Mouse (Mus musculus) hindbrain, embryonic 13.5 days (tissue): ENCODE data around the gene 1700025G04Rik. TPM values are rescaled to one million over a fixed set of nuclear protein-coding genes. Genes with fewer than 3 reads are reported as not detected.
A peak's percentile ranks its signal among the peaks of the same experiment; 100 is the strongest.

Experiments
- ATAC-seq: fragments of 200-750 bp; cut with Nextera tagmentation; 2 replicates; pipeline ENCODE4 v1.8.0; 2017; ENCODE audit warnings: moderate TSS enrichment; ENCODE audit not compliant: low FRiP score
- H3K27ac ChIP-seq: fragments of 300-500 bp; sonication (generic); 2 replicates; pipeline ENCODE4 v1.5.1; 2015; ENCODE audit warnings: inconsistent platforms, mild to moderate bottlenecking, moderate library complexity
- H3K27me3 ChIP-seq: fragments of 300-500 bp; sonication (generic); 2 replicates; pipeline ENCODE4 v1.6.1; 2015; ENCODE audit warnings: mild to moderate bottlenecking, inconsistent platforms
- H3K36me3 ChIP-seq: fragments of 300-500 bp; sonication (generic); 2 replicates; pipeline ENCODE4 v1.6.1; 2015; ENCODE audit warnings: mild to moderate bottlenecking, inconsistent platforms
- H3K4me1 ChIP-seq: fragments of 300-500 bp; sonication (generic); replicated peaks from 2 replicates; pipeline ENCODE4 v1.6.1; 2015; ENCODE audit warnings: inconsistent platforms
- H3K4me2 ChIP-seq: fragments of 300-500 bp; sonication (generic); 2 replicates; pipeline ENCODE4 v1.6.1; 2015; ENCODE audit warnings: inconsistent platforms, mild to moderate bottlenecking, moderate library complexity
- H3K4me3 ChIP-seq: fragments of 300-500 bp; sonication (generic); 2 replicates; pipeline ENCODE4 v1.5.1; 2015; ENCODE audit warnings: mild to moderate bottlenecking, inconsistent platforms
- H3K9ac ChIP-seq: fragments of 300-500 bp; sonication (generic); 2 replicates; pipeline ENCODE4 v1.6.1; 2015; ENCODE audit warnings: mild to moderate bottlenecking, inconsistent platforms
- H3K9me3 ChIP-seq: fragments of 300-500 bp; sonication (generic); 2 replicates; pipeline ENCODE4 v1.6.1; 2016; ENCODE audit warnings: inconsistent platforms
- WGBS: fragments of 180-500 bp; shearing (Covaris S2); methylation state at CpG from one replicate; pipeline ENCODE4 v1.1.7; 2015; 5-methylcytosine and 5-hydroxymethylcytosine counted together
- polyA plus RNA-seq: library from polyadenylated mRNA; unstranded; fragments of >200 nt; fragmentation: Nextera tagmentation; extraction: Ambion mirVana; gene quantifications from 2 replicates; pipeline ENCODE4 v1.2.1, GENCODE M21; 2015

1700025G04Rik gene
- polyA plus RNA-seq, 1 experiment from 2014 or later, result 41.0 TPM

DNA sequence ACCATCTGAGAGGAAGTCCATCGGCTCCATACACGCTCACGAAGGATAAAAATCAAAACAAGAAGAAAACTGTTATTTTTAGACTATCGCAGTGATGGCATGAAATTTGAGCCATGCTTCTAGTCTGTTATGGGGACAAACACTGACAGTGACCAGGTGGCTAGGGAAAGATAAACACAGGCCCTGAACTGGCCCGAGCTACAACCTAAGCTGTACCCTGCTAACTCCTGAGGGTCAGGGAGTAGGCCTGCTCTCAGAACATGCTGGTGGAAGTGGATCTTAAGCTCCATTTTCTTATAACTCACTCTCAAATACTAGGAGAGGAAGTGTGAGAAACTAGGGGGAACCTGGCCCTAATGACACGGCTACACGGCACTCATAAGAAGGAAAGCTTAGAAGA lies 126.7 kb downstream of the 1700025G04Rik start:
- WGBS, result 87% methylated on average over 7 of the region's 7 CpGs
- no peak overlapping the region for H3K4me2 ChIP-seq

DNA sequence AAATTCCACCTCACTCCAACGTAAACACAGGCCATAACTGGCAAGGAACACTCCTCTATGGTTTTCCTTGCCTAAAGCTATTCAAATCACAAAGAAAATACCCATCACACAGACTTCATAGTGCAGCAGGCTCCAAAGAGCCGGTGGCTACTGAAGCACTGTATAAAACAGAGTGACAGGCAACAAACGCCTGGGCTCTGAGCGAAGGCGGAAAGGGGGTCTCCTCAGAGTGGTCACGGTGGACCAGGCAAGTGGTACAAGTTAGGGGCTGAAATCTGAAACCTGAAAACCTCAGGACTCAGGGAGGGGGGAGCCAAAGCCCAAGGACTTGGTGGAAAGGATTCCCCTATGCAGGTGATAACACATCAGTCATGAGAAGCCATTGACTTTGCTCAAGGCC lies 127.8 kb downstream of the 1700025G04Rik start:
- no peaks in the 10 kb centered on the region for H3K27me3 ChIP-seq
- H3K4me2 ChIP-seq, result no peak overlapping the region
- H3K9ac ChIP-seq, result no peak overlapping the region
- no peak overlapping the region for H3K4me3 ChIP-seq
- H3K9me3 ChIP-seq, result no peaks in the 10 kb centered on the region
- H3K36me3 ChIP-seq, result 0 out of 2 replicates have a peak, but pooled peaks cover 2% of the 10 kb centered on the region
- H3K27ac ChIP-seq, result 0 out of 2 replicates have a peak overlapping the region, but pooled peaks have one; percentile 35
- WGBS, result 63% methylated on average over 6 of the region's 6 CpGs
- ATAC-seq, result no peak
- H3K4me1 ChIP-seq, result peaks cover 32% of the 10 kb centered on the region

More for the DNA sequence above, 126.7 kb downstream of the 1700025G04Rik start:
- no peaks in the 10 kb centered on the region for H3K9me3 ChIP-seq
- ATAC-seq, result no peak
- 0 out of 2 replicates have a peak, but pooled peaks cover 2% of the 10 kb centered on the region for H3K36me3 ChIP-seq
- H3K4me1 ChIP-seq, result peaks cover 24% of the 10 kb centered on the region
- H3K9ac ChIP-seq, result no peak overlapping the region
- H3K27ac ChIP-seq, result no peak overlapping the region
- H3K27me3 ChIP-seq, result no peaks in the 10 kb centered on the region
- H3K4me3 ChIP-seq, result no peak overlapping the region

DNA sequence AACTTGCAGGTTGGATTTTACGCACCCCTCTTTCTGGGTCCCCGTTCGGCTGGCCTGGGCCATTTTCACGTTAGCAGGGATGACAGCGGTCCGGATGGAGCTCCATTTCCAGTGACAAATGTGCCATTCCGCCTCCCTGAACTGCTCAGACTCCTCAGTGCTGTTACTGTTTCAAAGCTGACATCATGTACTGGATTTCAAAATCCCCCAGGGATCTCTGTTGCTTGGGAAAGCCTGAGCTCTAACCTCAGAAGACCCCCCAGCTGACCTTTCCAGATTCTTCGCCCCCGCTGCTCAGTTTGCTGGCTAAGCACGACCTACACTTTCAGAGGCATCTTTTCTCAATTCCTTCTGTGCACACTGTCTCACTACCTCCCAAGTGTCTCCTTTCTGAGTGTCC lies 128.7 kb downstream of the 1700025G04Rik start:
- 0 out of 2 replicates have a peak, but pooled peaks cover 2% of the 10 kb centered on the region for H3K36me3 ChIP-seq
- ATAC-seq, result no peak
- peaks cover 33% of the 10 kb centered on the region for H3K4me1 ChIP-seq
- H3K4me3 ChIP-seq, result no peak overlapping the region
- H3K27ac ChIP-seq, result peak overlapping the region; percentile 35; the same call in 1 of the 2 replicates
- no peaks in the 10 kb centered on the region for H3K9me3 ChIP-seq
- no peak overlapping the region for H3K9ac ChIP-seq
- H3K27me3 ChIP-seq, result no peaks in the 10 kb centered on the region
- no peak overlapping the region for H3K4me2 ChIP-seq
- WGBS, result 78% methylated on average over 10 of the region's 10 CpGs

DNA sequence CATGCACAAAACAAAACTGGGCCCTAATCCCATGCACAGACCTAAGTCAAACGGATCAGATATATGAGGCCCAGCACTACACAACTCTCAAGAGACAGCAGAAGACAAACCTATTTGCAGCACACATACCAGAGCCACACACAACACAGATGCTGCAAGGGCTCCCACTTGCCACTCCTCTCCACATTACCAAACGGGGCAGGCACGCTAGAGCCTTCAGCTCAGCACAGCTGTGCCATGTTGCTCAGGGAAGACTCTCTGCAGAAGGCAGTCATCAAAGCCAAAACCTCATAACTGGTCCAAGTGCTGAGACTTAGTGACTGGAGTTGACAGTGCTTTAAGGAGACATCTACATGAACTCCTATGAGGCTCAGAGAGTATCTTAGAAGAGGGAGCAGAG lies 130.9 kb downstream of the 1700025G04Rik start:
- Histone ChIP-seq H3K27me3 (no peaks in the 10 kb centered on the region), H3K4me1 (peaks cover 44% of the 10 kb centered on the region), H3K36me3 (0 out of 2 replicates have a peak, but pooled peaks cover under 1% of the 10 kb centered on the region), H3K4me2 (no peak overlapping the region), H3K9me3 (no peaks in the 10 kb centered on the region), H3K4me3 (no peak overlapping the region), H3K27ac (no peak overlapping the region), H3K9ac (no peak overlapping the region)
- WGBS, result 43% methylated on average over 3 of the region's 3 CpGs
- no peak for ATAC-seq

DNA sequence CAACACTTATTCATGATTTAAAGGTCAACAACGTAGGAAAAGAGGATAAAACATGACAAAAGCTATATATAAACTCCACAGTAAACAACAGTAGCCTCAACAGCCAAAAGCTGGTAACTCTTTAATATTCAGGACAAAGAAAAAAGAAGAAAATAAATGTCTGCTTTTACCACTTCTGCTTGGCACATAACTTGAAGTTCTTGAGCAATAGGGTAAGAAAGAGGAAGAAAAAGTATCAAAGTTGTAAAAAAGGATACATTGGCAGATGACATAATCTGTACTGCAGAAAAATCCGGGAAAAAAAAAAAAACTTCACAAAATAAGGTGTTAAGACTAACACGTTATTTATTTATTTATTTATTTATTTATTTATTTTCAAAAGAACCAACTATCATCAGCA lies 131.5 kb downstream of the 1700025G04Rik start:
- no peak overlapping the region for H3K4me3 ChIP-seq
- no peaks in the 10 kb centered on the region for H3K27me3 ChIP-seq
- WGBS, result 86% methylated on average over 3 of the region's 3 CpGs
- peaks cover 48% of the 10 kb centered on the region for H3K4me1 ChIP-seq
- no peak for ATAC-seq
- H3K27ac ChIP-seq, result no peak overlapping the region
- no peaks in the 10 kb centered on the region for H3K36me3 ChIP-seq
- no peaks in the 10 kb centered on the region for H3K9me3 ChIP-seq
- H3K4me2 ChIP-seq, result no peak overlapping the region
- no peak overlapping the region for H3K9ac ChIP-seq

DNA sequence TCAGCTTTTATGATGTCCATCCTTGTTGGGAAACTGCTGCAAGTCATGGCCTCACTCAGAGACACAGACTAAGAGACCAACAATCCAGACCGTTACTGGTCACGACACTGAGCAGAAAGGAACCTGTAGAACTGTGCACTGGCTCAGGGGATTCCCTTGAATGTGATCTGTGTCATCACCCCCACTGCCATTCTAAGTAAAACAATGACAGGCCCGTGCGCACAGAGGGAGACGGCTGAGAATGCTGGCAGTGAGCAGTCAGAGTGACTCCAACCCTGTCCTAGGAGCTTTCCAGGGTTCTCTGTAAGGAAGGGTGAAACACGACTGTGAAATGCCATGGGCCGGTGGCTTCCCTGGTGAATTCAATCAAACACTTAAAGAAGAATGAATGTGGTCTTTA lies 132.3 kb downstream of the 1700025G04Rik start:
- no peak for ATAC-seq
- H3K36me3 ChIP-seq, result no peaks in the 10 kb centered on the region
- no peak overlapping the region for H3K4me3 ChIP-seq
- peaks cover 56% of the 10 kb centered on the region for H3K4me1 ChIP-seq
- no peaks in the 10 kb centered on the region for H3K27me3 ChIP-seq
- no peak overlapping the region for H3K4me2 ChIP-seq
- no peak overlapping the region for H3K27ac ChIP-seq
- 17% methylated on average over 7 of the region's 7 CpGs for WGBS
- no peaks in the 10 kb centered on the region for H3K9me3 ChIP-seq
- H3K9ac ChIP-seq, result no peak overlapping the region

DNA sequence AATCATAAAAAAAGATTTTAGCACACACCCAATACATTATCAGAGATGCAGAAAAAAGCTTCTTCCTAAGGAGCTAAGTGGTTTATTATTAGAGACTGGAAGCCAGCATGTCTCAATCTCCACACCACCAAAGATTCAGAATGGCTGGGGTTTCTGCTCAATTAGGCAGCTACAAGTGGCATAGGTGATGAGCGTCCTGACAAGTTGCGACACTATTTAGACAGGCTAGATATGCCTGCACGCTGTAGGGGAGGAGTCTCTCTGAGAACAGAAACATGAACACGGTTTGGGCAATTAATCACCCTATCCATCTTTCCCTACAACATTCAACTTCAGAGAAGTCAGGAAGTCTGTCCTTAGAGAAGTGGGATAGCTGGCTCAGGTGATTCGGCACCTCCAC lies 134.1 kb downstream of the 1700025G04Rik start:
- H3K4me1 ChIP-seq, result peaks cover 41% of the 10 kb centered on the region
- no peak for ATAC-seq
- no peak overlapping the region for H3K27ac ChIP-seq
- H3K36me3 ChIP-seq, result no peaks in the 10 kb centered on the region
- WGBS, result 64% methylated on average over 5 of the region's 5 CpGs
- H3K9ac ChIP-seq, result no peak overlapping the region
- no peak overlapping the region for H3K4me2 ChIP-seq
- no peaks in the 10 kb centered on the region for H3K27me3 ChIP-seq
- no peak overlapping the region for H3K4me3 ChIP-seq
- H3K9me3 ChIP-seq, result no peaks in the 10 kb centered on the region

DNA sequence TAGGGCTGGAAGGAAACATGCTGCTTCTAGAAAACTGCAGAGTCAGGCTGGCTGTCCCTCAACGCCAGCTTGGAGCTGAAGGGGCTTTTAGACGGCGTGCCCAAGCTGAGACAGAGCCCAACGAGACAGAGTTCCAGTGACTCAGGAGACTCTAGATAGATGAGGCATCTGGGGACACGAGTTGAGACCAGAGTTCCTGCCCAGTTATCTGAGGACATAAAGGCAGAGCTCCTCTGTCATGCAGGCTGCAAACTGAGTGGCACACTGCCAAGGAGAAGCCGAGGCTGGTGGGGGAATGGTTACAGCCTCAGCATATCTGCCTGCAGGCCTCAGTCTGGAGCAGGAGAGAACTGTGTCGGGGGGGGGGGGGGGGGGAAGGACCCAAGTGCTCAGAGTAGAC lies 136.4 kb downstream of the 1700025G04Rik start:
- H3K9ac ChIP-seq, result no peak overlapping the region
- H3K9me3 ChIP-seq, result no peaks in the 10 kb centered on the region
- no peaks in the 10 kb centered on the region for H3K36me3 ChIP-seq
- WGBS, result 17% methylated on average over 7 of the region's 7 CpGs
- no peaks in the 10 kb centered on the region for H3K27me3 ChIP-seq
- H3K4me3 ChIP-seq, result no peak overlapping the region
- peak overlapping the region; percentile 66 for H3K27ac ChIP-seq
- H3K4me1 ChIP-seq, result peaks cover 43% of the 10 kb centered on the region
- no peak overlapping the region for H3K4me2 ChIP-seq
- ATAC-seq, result peak; percentile 67; the same call in 1 of the 2 replicates

DNA sequence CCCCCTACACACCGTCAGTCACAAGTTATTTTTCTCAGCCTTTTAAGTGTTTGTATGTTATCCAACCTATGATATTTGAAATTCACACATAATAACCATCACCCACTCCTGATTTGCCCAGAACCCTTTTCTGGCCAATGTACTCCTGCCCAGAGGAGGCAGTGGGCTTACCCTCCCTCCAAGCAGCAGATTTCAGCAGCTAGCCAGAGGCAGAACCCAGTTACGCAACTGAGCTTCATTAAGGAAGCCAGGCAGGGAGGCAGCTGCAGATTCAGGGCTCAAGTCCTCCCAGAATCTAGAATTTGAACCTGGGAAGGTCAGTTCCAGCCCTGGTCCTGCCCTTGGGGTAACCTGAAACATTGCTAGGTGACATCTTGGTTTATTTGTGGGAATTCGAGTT lies 141.9 kb downstream of the 1700025G04Rik start:
- no peak for ATAC-seq
- Histone ChIP-seq H3K4me1 (peaks cover 63% of the 10 kb centered on the region), H3K27ac (peak overlapping the region; percentile 42; the same call in 1 of the 2 replicates)

DNA sequence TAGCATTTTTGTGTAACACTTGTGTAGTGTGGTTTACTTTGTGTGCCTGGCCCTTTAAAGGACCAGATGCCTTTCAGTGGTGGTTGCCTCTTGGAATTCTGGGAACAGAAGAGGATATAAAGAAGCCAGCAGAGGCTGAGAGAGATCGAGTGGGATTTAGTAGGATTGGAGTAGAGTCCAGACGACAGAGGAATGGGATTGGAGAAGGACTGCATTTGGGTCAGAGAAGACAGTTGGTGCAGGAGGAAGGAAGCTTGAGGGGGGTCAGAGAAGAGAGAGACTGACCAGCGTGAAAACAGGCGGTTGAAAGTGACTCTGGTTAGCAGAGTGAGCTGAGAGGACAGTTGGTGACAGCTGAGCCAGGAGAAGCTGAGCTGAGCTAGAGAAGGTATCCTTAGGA lies 142.4 kb downstream of the 1700025G04Rik start:
- no peak overlapping the region for H3K27ac ChIP-seq
- no peaks in the 10 kb centered on the region for H3K9me3 ChIP-seq
- H3K9ac ChIP-seq, result no peak overlapping the region
- no peak overlapping the region for H3K4me3 ChIP-seq
- ATAC-seq, result no peak
- H3K27me3 ChIP-seq, result no peaks in the 10 kb centered on the region
- H3K4me2 ChIP-seq, result peak overlapping the region; percentile 15; the same call in 1 of the 2 replicates
- H3K4me1 ChIP-seq, result peaks cover 60% of the 10 kb centered on the region
- WGBS, result 37% methylated on average over 4 of the region's 4 CpGs
- no peaks in the 10 kb centered on the region for H3K36me3 ChIP-seq

More for the DNA sequence above, 141.9 kb downstream of the 1700025G04Rik start:
- no peak overlapping the region for H3K4me2 ChIP-seq
- no peaks in the 10 kb centered on the region for H3K36me3 ChIP-seq
- no peaks in the 10 kb centered on the region for H3K27me3 ChIP-seq
- no peaks in the 10 kb centered on the region for H3K9me3 ChIP-seq
- H3K4me3 ChIP-seq, result no peak overlapping the region
- no peak overlapping the region for H3K9ac ChIP-seq
- 69% methylated on average over 3 of the region's 3 CpGs for WGBS

DNA sequence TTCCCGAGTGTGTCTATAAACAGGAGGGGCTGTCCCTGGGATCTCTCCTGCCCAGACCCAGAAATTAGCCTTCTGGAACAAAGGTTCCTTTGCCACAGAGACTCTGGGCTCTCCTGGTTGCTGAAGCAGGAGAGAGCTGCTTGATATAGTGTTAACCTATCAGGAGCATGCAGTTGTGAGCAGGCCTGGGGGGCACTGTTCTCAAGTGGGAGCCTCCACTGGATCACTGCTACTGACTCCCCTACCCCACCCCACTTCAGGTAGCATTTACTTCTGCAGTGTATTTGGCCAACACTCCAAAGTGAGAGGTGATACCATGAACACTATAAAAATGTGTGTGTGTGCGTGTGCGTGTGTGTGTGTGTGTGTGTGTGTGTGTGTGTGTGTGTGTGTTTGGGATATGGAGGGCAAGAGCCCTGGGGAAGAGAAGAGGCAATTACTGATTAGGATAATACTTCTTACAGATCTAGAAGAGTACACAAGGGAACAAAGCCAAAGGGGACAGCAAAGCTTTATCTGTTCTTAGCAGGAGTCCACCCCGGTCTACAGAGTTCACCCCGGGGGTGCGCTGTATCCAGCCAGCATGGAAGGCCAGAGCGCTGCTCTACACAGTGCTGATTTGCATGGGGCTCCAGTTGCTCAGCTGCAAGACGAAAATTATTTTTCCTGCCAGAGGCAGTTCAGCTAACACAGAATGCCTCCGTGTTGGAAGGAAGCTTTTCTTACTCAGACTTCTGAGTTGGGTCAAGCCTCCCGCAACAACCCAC lies 145.3 kb downstream of the 1700025G04Rik start:
- H3K27ac ChIP-seq, result peak overlapping the region; percentile 83
- peaks cover 65% of the 10 kb centered on the region for H3K4me1 ChIP-seq
- H3K9ac ChIP-seq, result no peak overlapping the region
- ATAC-seq, result peak; percentile 71
- H3K36me3 ChIP-seq, result no peaks in the 10 kb centered on the region
- no peak overlapping the region for H3K4me2 ChIP-seq
- no peaks in the 10 kb centered on the region for H3K27me3 ChIP-seq
- H3K9me3 ChIP-seq, result no peaks in the 10 kb centered on the region
- H3K4me3 ChIP-seq, result no peak overlapping the region
- 12% methylated on average over 10 of the region's 10 CpGs for WGBS

DNA sequence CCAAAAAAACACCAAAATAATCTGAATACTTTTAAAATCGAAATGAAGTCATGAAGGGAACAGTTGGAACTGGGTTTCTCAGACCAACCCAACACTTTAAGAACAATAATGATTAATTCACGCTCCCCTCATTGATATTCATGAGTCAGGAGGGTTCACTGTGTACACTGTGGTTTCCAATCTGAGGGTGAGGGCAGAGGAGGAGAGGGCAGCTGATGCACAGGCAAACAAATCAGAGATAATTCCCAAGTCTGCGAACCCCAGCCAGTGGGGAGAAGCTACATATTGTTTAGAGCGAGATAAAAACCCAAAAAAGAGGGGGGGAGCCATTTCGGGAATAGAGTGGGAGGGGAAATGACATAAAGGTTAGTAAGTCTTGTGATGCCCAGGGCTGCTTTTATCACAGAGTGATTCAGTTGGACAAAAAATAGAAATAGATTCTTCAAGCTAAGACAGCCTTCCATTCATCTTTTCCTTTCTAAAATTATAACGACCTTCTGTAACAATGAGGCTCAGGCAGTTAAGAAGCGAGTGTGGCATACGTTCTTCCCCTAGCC lies 146.2 kb downstream of the 1700025G04Rik start:
- Histone ChIP-seq H3K4me1 (peaks cover 61% of the 10 kb centered on the region), H3K27ac (peak overlapping the region; percentile 83), H3K9me3 (no peaks in the 10 kb centered on the region), H3K27me3 (no peaks in the 10 kb centered on the region), H3K9ac (peak overlapping the region; percentile 53; the same call in 1 of the 2 replicates), H3K4me2 (no peak overlapping the region), H3K4me3 (no peak overlapping the region), H3K36me3 (no peaks in the 10 kb centered on the region)
- 0 out of 2 replicates have a peak, but pooled peaks have one; percentile 33 for ATAC-seq
- 23% methylated on average over 8 of the region's 8 CpGs for WGBS
